Mouse (Mus musculus): ENCODE results near the gene Dmac2.

Gene Dmac2

GRCm38 (mm10) chr7:25617376-25618160 lies 1.6 kb upstream of the Dmac2 start:
- peak; percentile 28 for DNase-seq

GRCm38 (mm10) chr7:25619722-25619991 lies 443 bp downstream of the Dmac2 start:
- no peak for DNase-seq

- peak; percentile 29 for DNase-seq
Measured at GRCm38 (mm10) chr7:25620101-25620500, 887 bp downstream of the Dmac2 start.

GRCm38 (mm10) chr7:25620751-25621150 lies 1.5 kb downstream of the Dmac2 start:
- DNase-seq = peak; percentile 19

GRCm38 (mm10) chr7:25623857-25624370 lies 4.7 kb downstream of the Dmac2 start:
- peak; percentile 60 for DNase-seq

- no peak for DNase-seq
Measured at GRCm38 (mm10) chr7:25624851-25625250, 5.6 kb downstream of the Dmac2 start.

- DNase-seq = peak; percentile 45
Measured at GRCm38 (mm10) chr7:25625594-25626250, 6.5 kb downstream of the Dmac2 start.

- peak; percentile 73 for DNase-seq
Measured at GRCm38 (mm10) chr7:25626509-25627430, 7.6 kb downstream of the Dmac2 start, which contains the start of gene B3gnt8. B3gnt8 (plus strand) TSS chr7:25626654.

GRCm38 (mm10) chr7:25627431-25628322 lies 8.5 kb downstream of the Dmac2 start:
- peak; percentile 38 for DNase-seq

GRCm38 (mm10) chr7:25628323-25628620 lies 9.1 kb downstream of the Dmac2 start:
- DNase-seq = no peak

- no peak for DNase-seq
Measured at GRCm38 (mm10) chr7:25632679-25633078, 13.5 kb downstream of the Dmac2 start.

- no peak for DNase-seq
Measured at GRCm38 (mm10) chr7:25636373-25636772, 17.2 kb downstream of the Dmac2 start.

- no peak for DNase-seq
Measured at GRCm38 (mm10) chr7:25637099-25637498, 17.9 kb downstream of the Dmac2 start.

- DNase-seq = peak; percentile 74
Measured at GRCm38 (mm10) chr7:25639754-25640153, 20.5 kb downstream of the Dmac2 start.

- DNase-seq = no peak
Measured at GRCm38 (mm10) chr7:25644136-25644535, 24.9 kb downstream of the Dmac2 start.

- DNase-seq = no peak
Measured at GRCm38 (mm10) chr7:25644631-25645030, 25.4 kb downstream of the Dmac2 start.

- DNase-seq = no peak
Measured at GRCm38 (mm10) chr7:25645074-25645473, 25.9 kb downstream of the Dmac2 start.

GRCm38 (mm10) chr7:25647574-25648123 lies 28.4 kb downstream of the Dmac2 start:
- no peak for DNase-seq

GRCm38 (mm10) chr7:25649839-25650238 lies 30.6 kb downstream of the Dmac2 start:
- DNase-seq = no peak

- DNase-seq = no peak
Measured at GRCm38 (mm10) chr7:25651281-25651680, 32.1 kb downstream of the Dmac2 start.

GRCm38 (mm10) chr7:25652244-25652759 lies 33.1 kb downstream of the Dmac2 start:
- DNase-seq = no peak

Measured in cerebellum, adult 11-12 months (tissue).